Mouse (Mus musculus): Measurements from ENCODE around the gene Intu. TPM values are rescaled to one million over a fixed set of nuclear protein-coding genes. Genes with fewer than 3 reads are reported as not detected.
A peak's percentile ranks its signal among the peaks of the same experiment; 100 is the strongest.

Gene Intu
- polyA plus RNA-seq, 1 experiment from 2014 or later, result 10.0 TPM

DNA sequence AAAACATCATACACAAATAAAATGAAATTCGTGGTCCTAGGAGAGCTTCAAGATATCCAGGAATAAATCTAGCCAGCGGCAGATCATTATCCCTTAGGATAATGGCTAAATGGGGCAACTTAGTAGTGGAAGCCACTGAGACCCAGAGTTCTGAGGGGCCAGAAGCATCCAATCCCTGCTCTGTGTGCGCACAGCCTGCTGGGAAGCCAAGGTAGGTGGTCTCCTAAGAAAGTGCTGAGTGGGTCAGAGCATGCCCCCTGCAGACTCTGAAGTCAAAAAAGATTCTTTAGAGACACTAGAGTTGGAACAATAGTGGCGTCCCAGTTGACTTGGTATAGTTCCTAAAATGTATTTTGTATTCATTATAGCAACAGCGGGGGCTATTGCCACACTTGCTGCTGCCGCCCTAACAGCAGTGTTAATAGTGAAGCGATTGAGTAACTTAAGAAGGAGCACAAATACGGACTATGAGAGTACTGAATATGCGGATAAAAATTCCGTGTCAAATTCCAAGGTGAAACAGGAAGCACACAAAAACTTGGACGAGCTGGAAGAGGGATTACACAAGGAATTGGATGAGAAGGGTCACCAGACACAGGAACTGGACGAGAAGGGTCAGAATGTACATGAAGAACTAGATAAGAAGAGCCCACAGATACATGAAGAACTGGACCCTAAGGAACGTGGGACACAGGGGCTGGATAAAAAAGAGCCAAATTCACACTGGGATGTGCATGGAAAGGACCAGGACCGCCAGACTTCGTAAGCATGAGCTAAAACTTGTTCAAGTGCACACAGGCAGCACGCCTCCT, 213.1 kb downstream of the Intu start, which contains the start of gene Hspa4l:
Gene Hspa4l, plus strand, starts transcription at position 472 of the 812 bp plus-strand sequence.
- peak within 1 kb of the TSS; percentile 79 for H3K4me3 ChIP-seq (ENCODE audit: low read depth, low read length)
- H3K27ac ChIP-seq (ENCODE audit: low read depth, low read length), result peak within 1 kb of the TSS; percentile 85
- DNase-seq (ENCODE audit: low spot score) (peak; percentile 52), ATAC-seq (replicated peaks; ENCODE audit: low FRiP score) (no peak)
- H3K9ac ChIP-seq (ENCODE audit: low read length), result peak within 1 kb of the TSS; percentile 80
- no peaks in the 10 kb centered on the region for H3K36me3 ChIP-seq (ENCODE audit: control insufficient read depth, insufficient read depth, low read length)
- 0 out of 2 replicates have a peak, but pooled peaks cover 3% of the 10 kb centered on the region for H3K4me1 ChIP-seq (replicated peaks; ENCODE audit: control insufficient read depth, insufficient read depth, low read length)
- no peaks in the 10 kb centered on the region for H3K27me3 ChIP-seq (ENCODE audit: control insufficient read depth, insufficient read depth, low read length)
- H3K4me2 ChIP-seq (ENCODE audit: low read depth, low read length, severe bottlenecking), result peak within 1 kb of the TSS; percentile 81
- WGBS, result 12% methylated on average over 16 of the region's 16 CpGs
- H3K9me3 ChIP-seq (ENCODE audit: control insufficient read depth, low read length), result no peaks in the 10 kb centered on the region

DNA sequence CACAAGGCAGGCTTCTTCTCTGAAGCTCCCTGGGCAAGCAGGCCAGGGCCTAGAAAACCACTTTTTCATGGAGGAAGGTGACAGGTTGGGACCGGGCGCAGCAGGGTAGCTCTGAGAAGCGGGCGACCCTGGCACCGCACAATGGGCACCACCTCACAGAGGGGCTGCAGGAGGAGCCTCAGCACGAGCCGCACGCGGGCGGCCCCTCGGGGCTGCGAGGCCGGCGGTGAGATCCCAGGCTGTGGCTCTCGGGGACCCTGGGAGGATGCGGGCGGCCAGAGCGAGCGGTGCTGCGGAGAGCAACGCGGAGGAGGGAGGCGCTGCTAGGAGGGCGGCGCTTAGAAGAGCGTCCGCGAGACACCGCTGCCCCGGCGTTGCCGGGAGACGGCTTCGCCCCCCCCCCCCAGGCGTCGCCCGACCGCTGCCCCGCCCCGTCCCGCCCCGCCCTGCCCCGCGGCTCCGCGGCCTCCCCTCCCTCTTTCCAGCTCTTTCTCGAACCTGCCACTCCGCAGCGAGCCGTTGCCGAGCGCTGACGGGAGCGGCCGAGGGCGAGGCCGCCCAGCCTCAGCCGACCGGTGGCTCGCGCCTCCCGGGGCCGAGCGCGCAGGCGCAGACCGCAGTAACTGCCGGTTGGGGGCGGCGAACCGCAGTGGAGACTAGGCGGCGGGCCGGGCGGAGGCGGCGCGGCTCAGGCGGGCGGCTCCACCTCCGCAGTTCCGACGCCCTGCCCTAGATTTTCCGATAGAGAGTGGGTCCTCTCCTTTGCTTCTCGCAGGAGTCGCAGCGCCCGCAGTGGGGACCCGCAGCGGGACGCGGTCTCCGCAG, 214.0 kb downstream of the Intu start:
- WGBS, result under 1% methylated on average over 64 of the region's 93 CpGs
- Histone ChIP-seq H3K4me1 (replicated peaks; ENCODE audit: control insufficient read depth, insufficient read depth, low read length) (0 out of 2 replicates have a peak, but pooled peaks cover 3% of the 10 kb centered on the region), H3K4me3 (ENCODE audit: low read depth, low read length) (peak overlapping the region; percentile 79), H3K36me3 (ENCODE audit: control insufficient read depth, insufficient read depth, low read length) (no peaks in the 10 kb centered on the region), H3K27ac (ENCODE audit: low read depth, low read length) (peak overlapping the region; percentile 85), H3K9ac (ENCODE audit: low read length) (peak overlapping the region; percentile 80), H3K27me3 (ENCODE audit: control insufficient read depth, insufficient read depth, low read length) (no peaks in the 10 kb centered on the region), H3K9me3 (ENCODE audit: control insufficient read depth, low read length) (no peaks in the 10 kb centered on the region), H3K4me2 (ENCODE audit: low read depth, low read length, severe bottlenecking) (peak overlapping the region; percentile 81)
- ATAC-seq (replicated peaks; ENCODE audit: low FRiP score), result peak; percentile 97
- peak; percentile 97 for DNase-seq (ENCODE audit: low spot score)

DNA sequence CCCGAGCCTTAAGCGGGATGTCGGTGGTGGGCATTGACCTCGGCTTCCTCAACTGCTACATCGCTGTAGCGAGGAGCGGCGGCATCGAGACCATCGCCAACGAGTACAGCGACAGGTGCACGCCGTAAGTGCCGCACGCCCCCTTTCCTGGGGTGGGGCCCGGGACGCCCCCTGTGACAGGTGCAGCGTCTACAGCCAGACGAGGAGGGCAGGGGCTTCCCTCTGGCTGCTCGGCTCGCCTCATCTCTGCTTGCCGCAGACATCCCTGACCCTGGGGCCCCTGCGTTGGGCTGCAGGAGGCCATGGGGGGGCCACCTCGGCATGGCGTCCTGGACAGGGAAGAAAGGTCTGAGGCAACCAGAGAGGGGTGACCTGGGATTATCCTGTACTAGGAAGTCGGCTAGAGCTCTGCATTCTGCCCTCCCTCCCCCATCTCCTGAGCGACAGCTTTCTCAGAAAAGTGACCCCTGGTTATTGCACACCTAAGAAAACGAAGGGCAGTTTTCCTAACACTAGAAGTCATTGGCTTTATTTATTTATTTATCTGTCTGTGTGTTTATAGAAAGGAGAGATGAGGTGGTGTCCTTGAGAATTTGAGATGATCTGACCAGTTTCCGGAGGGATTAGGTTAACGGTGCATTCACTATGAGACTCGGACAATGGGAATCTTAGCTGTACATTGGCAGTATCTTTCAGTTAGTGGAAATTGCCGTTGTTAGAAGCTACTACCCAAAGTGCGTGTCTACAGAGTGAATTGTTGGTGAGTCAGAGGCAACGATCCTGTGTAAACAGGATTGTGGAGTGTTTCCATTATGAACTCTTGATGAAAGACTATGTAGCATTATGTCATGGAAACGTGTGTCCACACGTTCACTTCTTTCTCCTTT, 214.8 kb downstream of the Intu start:
- ATAC-seq (replicated peaks; ENCODE audit: low FRiP score) (peak; percentile 42; the same call in 1 of the 2 replicates), DNase-seq (ENCODE audit: low spot score) (peak; percentile 78)
- H3K36me3 ChIP-seq (ENCODE audit: control insufficient read depth, insufficient read depth, low read length), result no peaks in the 10 kb centered on the region
- no peaks in the 10 kb centered on the region for H3K9me3 ChIP-seq (ENCODE audit: control insufficient read depth, low read length)
- H3K4me2 ChIP-seq (ENCODE audit: low read depth, low read length, severe bottlenecking), result peak overlapping the region; percentile 81
- 0 out of 2 replicates have a peak, but pooled peaks cover 3% of the 10 kb centered on the region for H3K4me1 ChIP-seq (replicated peaks; ENCODE audit: control insufficient read depth, insufficient read depth, low read length)
- peak overlapping the region; percentile 80 for H3K9ac ChIP-seq (ENCODE audit: low read length)
- H3K27me3 ChIP-seq (ENCODE audit: control insufficient read depth, insufficient read depth, low read length), result no peaks in the 10 kb centered on the region
- peak overlapping the region; percentile 79 for H3K4me3 ChIP-seq (ENCODE audit: low read depth, low read length)
- under 1% methylated on average over 37 of the region's 37 CpGs for WGBS
- peak overlapping the region; percentile 85 for H3K27ac ChIP-seq (ENCODE audit: low read depth, low read length)

Small RNAs within 50 kb of the gene (microRNA-seq; reads per million reads assigned to microRNA genes)
- not detected for gene Gm23810 (ENCODE audit: insufficient number of aligned reads)

Other genes with a start within 250 kb of the Intu start
- gene Slc25a31, start 177.6 kb downstream of the Intu start, polyA plus RNA-seq (2014; fragmentation: Nextera tagmentation; extraction: Ambion mirVana), result 0.11 TPM in 1 of 2 replicates, not detected in the other
- 55.1 and 58.4 TPM in 2 replicates for gene Hspa4l, start 213.2 kb downstream of the Intu start, polyA plus RNA-seq (2014; fragmentation: Nextera tagmentation; extraction: Ambion mirVana)